Mouse (Mus musculus): ENCODE data around the gene Ncor2.

DNA sequence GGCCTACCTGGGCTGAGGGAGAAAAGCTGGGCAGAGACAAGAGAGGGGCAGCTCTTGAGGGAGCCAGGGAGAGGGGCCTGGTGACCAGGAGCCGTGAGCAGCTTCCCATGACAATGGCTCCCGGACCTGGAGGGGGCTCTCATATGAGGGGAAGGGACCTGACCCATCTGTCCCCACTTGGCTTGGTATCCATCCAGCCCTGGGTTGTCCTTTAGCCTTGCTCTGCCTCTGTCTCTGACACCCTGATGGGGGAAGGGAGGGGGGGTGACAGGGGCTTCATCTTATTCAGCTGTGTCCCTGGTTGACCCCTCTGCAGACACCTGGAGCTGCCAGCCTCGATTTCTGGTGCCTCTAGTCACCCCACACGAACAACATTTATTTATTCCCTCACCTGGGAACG lies 44.9 kb upstream of the Ncor2 start:
- TF ChIP-seq ZKSCAN1 (IDR thresholded peaks at IDR 0.05; ENCODE audit: low read depth, low read length) (no peak), NRF1 (IDR thresholded peaks at IDR 0.05; ENCODE audit: insufficient read depth, low read depth, low read length, poor library complexity, severe bottlenecking) (no peak), CTCF (IDR thresholded peaks at IDR 0.05 in 2 of 3, conservative IDR thresholded peaks at IDR 0.05 in 1 of 3; ENCODE audit: control insufficient read depth in 1 of 3, insufficient read depth in 1 of 3, low read depth in 2 of 3, low read length in 3 of 3, poor library complexity in 1 of 3, severe bottlenecking in 1 of 3) (no peak), MAX (IDR thresholded peaks at IDR 0.05; ENCODE audit: low read length) (no peak), SMC3 (IDR thresholded peaks at IDR 0.05; ENCODE audit: low read depth, low read length) (no peak), JUND (IDR thresholded peaks at IDR 0.05; ENCODE audit: low read depth, low read length) (no peak), POLR2A (IDR thresholded peaks at IDR 0.05; ENCODE audit: control insufficient read depth in 1 of 2, insufficient read depth in 1 of 2, low read depth in 1 of 2, low read length in 2 of 2, poor library complexity in 1 of 2) (no peak), BHLHE40 (IDR thresholded peaks at IDR 0.05; ENCODE audit: borderline replicate concordance, low read depth, low read length) (no peak), TBP (IDR thresholded peaks at IDR 0.05; ENCODE audit: low read depth, low read length) (no peak), TCF12 (IDR thresholded peaks at IDR 0.05; ENCODE audit: low read depth, low read length) (no peak), MYC (IDR thresholded peaks at IDR 0.05; ENCODE audit: low read depth, low read length) (no peak), MEF2A (IDR thresholded peaks at IDR 0.05; ENCODE audit: extremely low read depth, insufficient replicate concordance, low read depth, low read length, poor library complexity, severe bottlenecking) (no peak), ZC3H11A (IDR thresholded peaks at IDR 0.05; ENCODE audit: low read depth, low read length) (no peak), GATA1 (IDR thresholded peaks at IDR 0.05; ENCODE audit: low read depth, low read length) (no peak)
